Mouse (Mus musculus): Measurements from ENCODE around the gene Diras2. TPM values are rescaled to one million over a fixed set of nuclear protein-coding genes. Genes with fewer than 3 reads are reported as not detected.

Diras2 gene
- polyA plus RNA-seq, 1 experiment from 2014 or later = 0.71 TPM

GRCm38 (mm10) chr13:52550690-52551193, 19.7 kb upstream of the Diras2 start:
- Histone ChIP-seq H3K27me3 (no peaks in the 10 kb centered on the region), H3K9ac (no peak overlapping the region), H3K36me3 (no peaks in the 10 kb centered on the region), H3K4me3 (replicated peaks) (no peak overlapping the region), H3K4me1 (no peaks in the 10 kb centered on the region), H3K4me2 (replicated peaks) (no peak overlapping the region), H3K27ac (replicated peaks) (no peak overlapping the region), H3K9me3 (replicated peaks) (no peaks in the 10 kb centered on the region)
- 62% methylated on average over 5 of the region's 5 CpGs for WGBS
- no peak for ATAC-seq (ENCODE audit: insufficient number of reproducible peaks, low FRiP score, low TSS enrichment, low read depth)

GRCm38 (mm10) chr13:52546288-52546687, 15.2 kb upstream of the Diras2 start:
- no peak for ATAC-seq (ENCODE audit: insufficient number of reproducible peaks, low FRiP score, low TSS enrichment, low read depth)
- Histone ChIP-seq H3K36me3 (no peaks in the 10 kb centered on the region), H3K4me3 (replicated peaks) (no peak overlapping the region), H3K27me3 (no peaks in the 10 kb centered on the region), H3K4me1 (peaks cover 10% of the 10 kb centered on the region; the same call in 1 of the 2 replicates), H3K9me3 (replicated peaks) (no peaks in the 10 kb centered on the region), H3K9ac (no peak overlapping the region), H3K27ac (replicated peaks) (no peak overlapping the region), H3K4me2 (replicated peaks) (no peak overlapping the region)
- WGBS = 58% methylated on average over 6 of the region's 6 CpGs

- Histone ChIP-seq H3K27ac (replicated peaks) (peak overlapping the region; percentile 22; the same call in 1 of the 2 replicates), H3K4me1 (peaks cover 10% of the 10 kb centered on the region; the same call in 1 of the 2 replicates), H3K4me2 (replicated peaks) (no peak overlapping the region), H3K9me3 (replicated peaks) (no peaks in the 10 kb centered on the region), H3K27me3 (no peaks in the 10 kb centered on the region), H3K9ac (no peak overlapping the region), H3K4me3 (replicated peaks) (no peak overlapping the region), H3K36me3 (no peaks in the 10 kb centered on the region)
- no peak for ATAC-seq (ENCODE audit: insufficient number of reproducible peaks, low FRiP score, low TSS enrichment, low read depth)
- 68% methylated on average over 4 of the region's 4 CpGs for WGBS
Measured at GRCm38 (mm10) chr13:52542636-52543035, 11.6 kb upstream of the Diras2 start.

GRCm38 (mm10) chr13:52542036-52542526, 11.0 kb upstream of the Diras2 start:
- H3K9ac ChIP-seq = no peak overlapping the region
- H3K36me3 ChIP-seq = no peaks in the 10 kb centered on the region
- H3K27ac ChIP-seq (replicated peaks) = peak overlapping the region; percentile 58
- H3K9me3 ChIP-seq (replicated peaks) = no peaks in the 10 kb centered on the region
- H3K27me3 ChIP-seq = no peaks in the 10 kb centered on the region
- no peak overlapping the region for H3K4me2 ChIP-seq (replicated peaks)
- no peak overlapping the region for H3K4me3 ChIP-seq (replicated peaks)
- 40% methylated on average over 8 of the region's 8 CpGs for WGBS
- ATAC-seq (ENCODE audit: insufficient number of reproducible peaks, low FRiP score, low TSS enrichment, low read depth) = no peak
- H3K4me1 ChIP-seq = peaks cover 10% of the 10 kb centered on the region; the same call in 1 of the 2 replicates

GRCm38 (mm10) chr13:52541385-52542035, 10.4 kb upstream of the Diras2 start:
- H3K27me3 ChIP-seq = no peaks in the 10 kb centered on the region
- H3K9ac ChIP-seq = no peak overlapping the region
- H3K36me3 ChIP-seq = no peaks in the 10 kb centered on the region
- H3K27ac ChIP-seq (replicated peaks) = peak overlapping the region; percentile 58
- WGBS = 47% methylated on average over 5 of the region's 5 CpGs
- peaks cover 10% of the 10 kb centered on the region; the same call in 1 of the 2 replicates for H3K4me1 ChIP-seq
- no peaks in the 10 kb centered on the region for H3K9me3 ChIP-seq (replicated peaks)
- H3K4me3 ChIP-seq (replicated peaks) = no peak overlapping the region
- no peak for ATAC-seq (ENCODE audit: insufficient number of reproducible peaks, low FRiP score, low TSS enrichment, low read depth)
- no peak overlapping the region for H3K4me2 ChIP-seq (replicated peaks)

GRCm38 (mm10) chr13:52539461-52539860, 8.4 kb upstream of the Diras2 start:
- no peak for ATAC-seq (ENCODE audit: insufficient number of reproducible peaks, low FRiP score, low TSS enrichment, low read depth)
- Histone ChIP-seq H3K9ac (no peak overlapping the region), H3K27ac (replicated peaks) (no peak overlapping the region), H3K36me3 (no peaks in the 10 kb centered on the region), H3K9me3 (replicated peaks) (no peaks in the 10 kb centered on the region), H3K4me2 (replicated peaks) (no peak overlapping the region), H3K4me1 (peaks cover 10% of the 10 kb centered on the region; the same call in 1 of the 2 replicates), H3K27me3 (no peaks in the 10 kb centered on the region), H3K4me3 (replicated peaks) (no peak overlapping the region)
- 75% methylated on average over 6 of the region's 6 CpGs for WGBS

GRCm38 (mm10) chr13:52538588-52539116, 7.6 kb upstream of the Diras2 start:
- Histone ChIP-seq H3K4me3 (replicated peaks) (no peak overlapping the region), H3K9me3 (replicated peaks) (no peaks in the 10 kb centered on the region), H3K27ac (replicated peaks) (no peak overlapping the region), H3K4me2 (replicated peaks) (no peak overlapping the region), H3K36me3 (no peaks in the 10 kb centered on the region), H3K4me1 (peaks cover 10% of the 10 kb centered on the region; the same call in 1 of the 2 replicates), H3K9ac (no peak overlapping the region), H3K27me3 (no peaks in the 10 kb centered on the region)
- WGBS = 93% methylated on average over 9 of the region's 9 CpGs
- no peak for ATAC-seq (ENCODE audit: insufficient number of reproducible peaks, low FRiP score, low TSS enrichment, low read depth)

GRCm38 (mm10) chr13:52537754-52538587, 6.9 kb upstream of the Diras2 start:
- no peak overlapping the region for H3K4me3 ChIP-seq (replicated peaks)
- no peak overlapping the region for H3K4me2 ChIP-seq (replicated peaks)
- no peak for ATAC-seq (ENCODE audit: insufficient number of reproducible peaks, low FRiP score, low TSS enrichment, low read depth)
- no peaks in the 10 kb centered on the region for H3K27me3 ChIP-seq
- H3K4me1 ChIP-seq = peaks cover 10% of the 10 kb centered on the region; the same call in 1 of the 2 replicates
- H3K36me3 ChIP-seq = no peaks in the 10 kb centered on the region
- H3K9me3 ChIP-seq (replicated peaks) = no peaks in the 10 kb centered on the region
- H3K27ac ChIP-seq (replicated peaks) = no peak overlapping the region
- H3K9ac ChIP-seq = no peak overlapping the region
- 93% methylated on average over 26 of the region's 26 CpGs for WGBS

- Histone ChIP-seq H3K4me3 (replicated peaks) (no peak overlapping the region), H3K4me1 (peaks cover 1% of the 10 kb centered on the region; the same call in 1 of the 2 replicates), H3K9ac (no peak overlapping the region), H3K4me2 (replicated peaks) (no peak overlapping the region), H3K9me3 (replicated peaks) (no peaks in the 10 kb centered on the region), H3K27ac (replicated peaks) (no peak overlapping the region), H3K27me3 (peaks cover under 1% of the 10 kb centered on the region), H3K36me3 (no peaks in the 10 kb centered on the region)
- 6% methylated on average over 4 of the region's 4 CpGs for WGBS
- 0 out of 2 replicates have a peak, but pooled peaks have one; percentile 35 for ATAC-seq (ENCODE audit: insufficient number of reproducible peaks, low FRiP score, low TSS enrichment, low read depth)
Measured at GRCm38 (mm10) chr13:52535542-52535941, 4.5 kb upstream of the Diras2 start.

- H3K36me3 ChIP-seq = no peaks in the 10 kb centered on the region
- no peak for ATAC-seq (ENCODE audit: insufficient number of reproducible peaks, low FRiP score, low TSS enrichment, low read depth)
- H3K4me2 ChIP-seq (replicated peaks) = no peak overlapping the region
- H3K9me3 ChIP-seq (replicated peaks) = no peaks in the 10 kb centered on the region
- no peak overlapping the region for H3K27ac ChIP-seq (replicated peaks)
- H3K4me3 ChIP-seq (replicated peaks) = no peak overlapping the region
- H3K27me3 ChIP-seq = peaks cover 17% of the 10 kb centered on the region
- peaks cover 8% of the 10 kb centered on the region; the same call in 1 of the 2 replicates for H3K4me1 ChIP-seq
- WGBS = 79% methylated on average over 5 of the region's 5 CpGs
- H3K9ac ChIP-seq = no peak overlapping the region
Measured at GRCm38 (mm10) chr13:52533644-52534043, 2.6 kb upstream of the Diras2 start.
